Mouse (Mus musculus): Measurements from ENCODE around the gene Suv39h2. TPM values are rescaled to one million over a fixed set of nuclear protein-coding genes. Genes with fewer than 3 reads are reported as not detected.

Gene Suv39h2
- 9.6 and 10.9 TPM in 2 replicates for total RNA-seq (2012; rRNA removed)
- 17.3 and 21.0 TPM in 2 replicates for total RNA-seq (2014; rRNA removed)
- 11.4 and 12.4 TPM in 2 replicates for polyA plus RNA-seq (2012; ENCODE audit: insufficient read length, low read depth)

GRCm38 (mm10) chr2:3474861-3475283, at the start of gene Suv39h2:
TSS of gene Suv39h2 (minus strand) at chr2:3475031.
- no peaks in the 10 kb centered on the region for H3K27me3 ChIP-seq (replicated peaks)
- dilution Hi-C loops (cut with MboI; ENCODE audit: extremely low pct_ligation_motif_present, extremely low pct_unique_long_range_greater_than_20kb, low sequenced_read_pairs): no loop called here
- peaks cover 15% of the 10 kb centered on the region for H3K79me2 ChIP-seq (replicated peaks; ENCODE audit: control insufficient read depth, extremely low read depth, insufficient read depth, poor library complexity, severe bottlenecking)
- H3K4me2 ChIP-seq (ENCODE audit: insufficient read depth, low read depth, poor library complexity, severe bottlenecking): peak within 1 kb of the TSS; percentile 90
- peaks cover 6 to 44% of the 10 kb centered on the region in 2 experiments; a peak in 3 of 4 replicates for H3K4me1 ChIP-seq (ENCODE audit: control insufficient read depth in 1 of 2, insufficient read depth in 2 of 2)
- TF ChIP-seq ETS1 (conservative IDR thresholded peaks at IDR 0.05; ENCODE audit: low read depth, low read length) (peak; percentile 45; the same call in 1 of the 2 replicates), POLR2AphosphoS2 (IDR thresholded peaks at IDR 0.05; ENCODE audit: low read depth, low read length) (peak; percentile 74; the same call in 1 of the 2 replicates), IRF4 (IDR thresholded peaks at IDR 0.05; ENCODE audit: low read depth, low read length) (peak; percentile 6; the same call in 1 of the 2 replicates), ELF1 (IDR thresholded peaks at IDR 0.05; ENCODE audit: low read depth, low read length) (peak; percentile 66; the same call in 1 of the 2 replicates), USF1 (IDR thresholded peaks at IDR 0.05; ENCODE audit: low read depth, low read length) (no peak), MEF2A (IDR thresholded peaks at IDR 0.05; ENCODE audit: borderline replicate concordance, low read depth, low read length) (peak; percentile 22; the same call in 1 of the 2 replicates), MAZ (IDR thresholded peaks at IDR 0.05; ENCODE audit: low read depth, low read length) (peak; percentile 82), BHLHE40 (IDR thresholded peaks at IDR 0.05; ENCODE audit: low read depth, low read length) (no peak), SIN3A (IDR thresholded peaks at IDR 0.05; ENCODE audit: low read length) (peak; percentile 93), TCF12 (IDR thresholded peaks at IDR 0.05; ENCODE audit: low read depth, low read length) (peak; percentile 89), MAX (IDR thresholded peaks at IDR 0.05; ENCODE audit: low read length) (peak; percentile 67; the same call in 1 of the 2 replicates), ZKSCAN1 (IDR thresholded peaks at IDR 0.05; ENCODE audit: borderline replicate concordance, low read depth, low read length) (no peak), POLR2A (IDR thresholded peaks at IDR 0.05; ENCODE audit: low read depth, low read length) (peak; percentile 94), JUND (conservative IDR thresholded peaks at IDR 0.05; ENCODE audit: low read depth, low read length) (no peak), TBP (conservative IDR thresholded peaks at IDR 0.05; ENCODE audit: low read depth, low read length) (peak; percentile 62; the same call in 1 of the 2 replicates), MXI1 (IDR thresholded peaks at IDR 0.05; ENCODE audit: low read depth, low read length) (peak; percentile 79), ZMIZ1 (IDR thresholded peaks at IDR 0.05; ENCODE audit: low read depth, low read length) (peak; percentile 84), KAT2A (IDR thresholded peaks at IDR 0.05; ENCODE audit: insufficient replicate concordance, low read length) (0 out of 2 replicates have a peak, but pooled peaks have one; percentile 6), GABPA (IDR thresholded peaks at IDR 0.05; ENCODE audit: insufficient replicate concordance, low read depth, low read length) (no peak), NRF1 (IDR thresholded peaks at IDR 0.05; ENCODE audit: low read depth, low read length) (peak; percentile 88), HCFC1 (IDR thresholded peaks at IDR 0.05; ENCODE audit: low read depth, low read length) (peak; percentile 56), NELFE (IDR thresholded peaks at IDR 0.05; ENCODE audit: low read depth, low read length) (peak; percentile 92)
- peak within 1 kb of the TSS; percentile 71 for H3K9ac ChIP-seq (ENCODE audit: insufficient read depth, low read depth)
- DNase-seq (ENCODE audit: extremely low read depth): peak; percentile 94
- H3K36me3 ChIP-seq (replicated peaks in 1 of 2; ENCODE audit: control insufficient read depth in 1 of 2, insufficient read depth in 1 of 2, low read length in 1 of 2): peaks cover 4 to 16% of the 10 kb centered on the region in 2 experiments
- H3K27ac ChIP-seq (ENCODE audit: insufficient read depth, low read depth): peak within 1 kb of the TSS; percentile 65
- peak within 1 kb of the TSS; percentile 71 to 95 (median 86) for H3K4me3 ChIP-seq (replicated peaks in 1 of 3; ENCODE audit: low read depth in 2 of 3, low read length in 2 of 3, poor library complexity in 1 of 3)
- H3K9me3 ChIP-seq (replicated peaks; ENCODE audit: low read length): no peaks in the 10 kb centered on the region
- in situ Hi-C loops (cut with MboI; ENCODE audit: low pct_ligation_motif_present, low pct_unique_long_range_greater_than_20kb, low sequenced_read_pairs): no loop called here

Measured in CH12.LX (cell line).